Mouse (Mus musculus): ENCODE results near the gene Tnpo2. TPM values are rescaled to one million over a fixed set of nuclear protein-coding genes. Genes with fewer than 3 reads are reported as not detected.

The Tnpo2 gene
- polyA plus RNA-seq, 1 experiment, result 52.0 TPM

DNA sequence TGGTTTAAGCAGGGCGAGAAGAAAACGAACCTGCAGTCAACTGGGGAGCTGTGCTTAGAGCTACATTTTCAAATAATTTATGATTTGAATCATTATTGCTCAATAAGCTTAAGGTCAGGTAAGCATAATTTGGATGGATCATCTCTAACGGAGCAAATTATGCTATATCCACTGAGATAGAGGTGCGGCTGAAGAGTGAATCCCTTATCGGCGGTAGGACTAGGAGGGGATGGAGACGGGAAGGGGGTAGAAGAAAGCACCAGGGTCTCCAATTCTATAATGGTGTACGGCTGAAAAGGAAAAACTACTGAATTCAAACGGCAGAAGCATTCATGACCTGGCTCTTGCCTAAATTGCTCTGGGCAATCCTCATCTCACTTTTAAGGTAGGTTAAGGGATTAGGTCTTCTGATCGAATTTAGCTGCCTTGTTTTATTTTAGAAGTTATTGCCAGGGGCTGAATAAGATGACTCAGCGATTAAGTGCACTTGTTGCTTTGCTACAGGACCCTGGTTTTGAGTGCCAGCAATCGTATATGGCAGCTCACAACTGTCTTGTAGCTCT lies 1.5 kb upstream of the Tnpo2 start:
- H3K79me3 ChIP-seq (ENCODE audit: low read depth), result peaks cover 54% of the 10 kb centered on the region
- H3K27me3 ChIP-seq (ENCODE audit: control insufficient read depth, insufficient read depth, insufficient read length), result no peaks in the 10 kb centered on the region
- peak overlapping the region; percentile 39 for H3ac ChIP-seq (ENCODE audit: control insufficient read depth, insufficient read length, low read depth)
- peaks cover 44% of the 10 kb centered on the region for H3K36me3 ChIP-seq (ENCODE audit: control insufficient read depth, insufficient read depth)
- peaks cover 80% of the 10 kb centered on the region for H3K79me2 ChIP-seq (ENCODE audit: control insufficient read depth, insufficient read depth)
- TF ChIP-seq MYOG (IDR thresholded peaks at IDR 0.05; ENCODE audit: control insufficient read depth, extremely low read depth, insufficient read length) (no peak), MYOD1 (IDR thresholded peaks at IDR 0.05; ENCODE audit: control insufficient read depth, insufficient read length, low read depth) (no peak), FOSL1 (IDR thresholded peaks at IDR 0.05; ENCODE audit: insufficient read depth, low read length, poor library complexity, severe bottlenecking) (no peak), CEBPB (IDR thresholded peaks at IDR 0.05; ENCODE audit: low read depth) (no peak), USF1 (IDR thresholded peaks at IDR 0.05; ENCODE audit: low read depth) (no peak), MAX (IDR thresholded peaks at IDR 0.05) (no peak), CTCF (IDR thresholded peaks at IDR 0.05; ENCODE audit: control insufficient read depth, insufficient read depth, insufficient read length) (no peak)
- no peak overlapping the region for H3K4me3 ChIP-seq (ENCODE audit: insufficient read depth, poor library complexity, severe bottlenecking)

DNA sequence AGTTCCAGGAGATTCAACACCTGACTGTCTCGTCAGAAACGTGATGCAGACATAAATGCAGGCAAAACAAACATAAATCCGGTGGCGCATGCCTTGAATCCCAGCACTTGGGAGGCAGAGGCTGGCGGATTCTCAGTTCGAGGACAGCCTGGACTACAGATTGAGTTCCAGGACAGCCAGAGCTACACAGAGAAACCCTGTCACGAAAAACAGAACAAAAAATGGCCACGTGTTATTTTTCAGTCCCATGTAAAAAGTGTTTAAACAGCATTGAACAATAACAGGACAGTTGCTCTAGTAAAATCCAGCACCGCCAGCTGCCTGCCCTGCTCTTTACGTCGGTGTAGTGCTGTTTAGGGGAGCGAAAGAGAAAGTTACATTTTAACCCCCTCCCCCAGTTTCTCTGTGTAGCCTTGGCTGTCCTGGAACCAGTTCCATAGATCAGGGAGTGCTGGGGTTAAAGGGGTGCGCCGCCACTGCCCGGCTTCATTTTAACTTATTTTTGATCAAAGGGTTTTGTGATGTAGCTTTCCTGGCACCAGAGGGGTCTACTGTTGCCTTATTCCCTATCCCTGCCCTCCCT lies 896 bp upstream of the Tnpo2 start:
- peaks cover 54% of the 10 kb centered on the region for H3K79me3 ChIP-seq (ENCODE audit: low read depth)
- TF ChIP-seq MYOD1 (IDR thresholded peaks at IDR 0.05; ENCODE audit: control insufficient read depth, insufficient read length, low read depth) (no peak), USF1 (IDR thresholded peaks at IDR 0.05; ENCODE audit: low read depth) (no peak), MAX (IDR thresholded peaks at IDR 0.05) (no peak), FOSL1 (IDR thresholded peaks at IDR 0.05; ENCODE audit: insufficient read depth, low read length, poor library complexity, severe bottlenecking) (no peak), MYOG (IDR thresholded peaks at IDR 0.05; ENCODE audit: control insufficient read depth, extremely low read depth, insufficient read length) (no peak), CTCF (IDR thresholded peaks at IDR 0.05; ENCODE audit: control insufficient read depth, insufficient read depth, insufficient read length) (no peak), CEBPB (IDR thresholded peaks at IDR 0.05; ENCODE audit: low read depth) (no peak)
- peak overlapping the region; percentile 79 for H3K4me3 ChIP-seq (ENCODE audit: insufficient read depth, poor library complexity, severe bottlenecking)
- no peaks in the 10 kb centered on the region for H3K27me3 ChIP-seq (ENCODE audit: control insufficient read depth, insufficient read depth, insufficient read length)
- peaks cover 80% of the 10 kb centered on the region for H3K79me2 ChIP-seq (ENCODE audit: control insufficient read depth, insufficient read depth)
- H3K36me3 ChIP-seq (ENCODE audit: control insufficient read depth, insufficient read depth), result peaks cover 44% of the 10 kb centered on the region
- peak overlapping the region; percentile 85 for H3ac ChIP-seq (ENCODE audit: control insufficient read depth, insufficient read length, low read depth)

DNA sequence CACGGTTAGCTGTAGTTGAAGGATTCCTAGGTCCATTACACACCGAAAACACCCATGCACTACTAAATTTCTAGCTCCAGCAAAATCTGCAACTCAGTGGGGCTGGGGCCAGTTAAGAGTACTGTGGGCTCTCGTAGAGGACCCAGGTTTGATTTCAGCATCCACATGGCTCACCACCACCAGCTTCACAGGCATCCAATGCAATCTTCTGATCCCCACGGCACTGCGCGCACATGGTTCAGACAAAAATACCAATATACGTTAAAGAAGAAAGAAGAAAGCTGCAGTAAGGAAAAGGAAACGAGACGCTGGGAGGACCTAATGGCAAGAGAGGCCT lies 366 bp upstream of the Tnpo2 start:
- H3K27me3 ChIP-seq (ENCODE audit: control insufficient read depth, insufficient read depth, insufficient read length), result no peaks in the 10 kb centered on the region
- peaks cover 80% of the 10 kb centered on the region for H3K79me2 ChIP-seq (ENCODE audit: control insufficient read depth, insufficient read depth)
- peaks cover 46% of the 10 kb centered on the region for H3K36me3 ChIP-seq (ENCODE audit: control insufficient read depth, insufficient read depth)
- H3ac ChIP-seq (ENCODE audit: control insufficient read depth, insufficient read length, low read depth), result peak overlapping the region; percentile 85
- no peak for TF ChIP-seq MYOG (IDR thresholded peaks at IDR 0.05; ENCODE audit: control insufficient read depth, extremely low read depth, insufficient read length)
- TF ChIP-seq MYOD1 (IDR thresholded peaks at IDR 0.05; ENCODE audit: control insufficient read depth, insufficient read length, low read depth), result no peak
- no peak for TF ChIP-seq USF1 (IDR thresholded peaks at IDR 0.05; ENCODE audit: low read depth)
- no peak for TF ChIP-seq CEBPB (IDR thresholded peaks at IDR 0.05; ENCODE audit: low read depth)
- no peak for TF ChIP-seq MAX (IDR thresholded peaks at IDR 0.05)
- TF ChIP-seq FOSL1 (IDR thresholded peaks at IDR 0.05; ENCODE audit: insufficient read depth, low read length, poor library complexity, severe bottlenecking), result no peak
- no peak for TF ChIP-seq CTCF (IDR thresholded peaks at IDR 0.05; ENCODE audit: control insufficient read depth, insufficient read depth, insufficient read length)
- H3K4me3 ChIP-seq (ENCODE audit: insufficient read depth, poor library complexity, severe bottlenecking), result peak overlapping the region; percentile 79
- peaks cover 56% of the 10 kb centered on the region for H3K79me3 ChIP-seq (ENCODE audit: low read depth)

DNA sequence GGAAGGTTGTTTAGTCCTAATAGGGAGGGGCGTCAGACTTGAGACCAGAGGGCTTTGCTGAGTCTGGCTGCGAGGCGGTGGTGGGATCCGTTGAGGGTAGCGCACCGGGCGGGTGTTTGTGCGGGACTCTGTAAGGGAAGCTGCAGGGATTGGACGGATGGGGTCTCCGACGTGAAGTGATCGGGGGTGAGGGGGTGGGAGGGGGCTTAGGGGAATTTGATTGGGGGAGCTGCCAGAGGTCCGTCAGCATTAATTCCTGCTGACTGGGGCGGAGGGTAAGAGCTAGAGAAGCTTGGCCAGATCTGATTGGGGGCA lies 608 bp downstream of the Tnpo2 start:
- peaks cover 54% of the 10 kb centered on the region for H3K79me3 ChIP-seq (ENCODE audit: low read depth)
- no peaks in the 10 kb centered on the region for H3K27me3 ChIP-seq (ENCODE audit: control insufficient read depth, insufficient read depth, insufficient read length)
- H3K4me3 ChIP-seq (ENCODE audit: insufficient read depth, poor library complexity, severe bottlenecking), result peak overlapping the region; percentile 79
- peak overlapping the region; percentile 74 for H3ac ChIP-seq (ENCODE audit: control insufficient read depth, insufficient read length, low read depth)
- TF ChIP-seq CEBPB (IDR thresholded peaks at IDR 0.05; ENCODE audit: low read depth), result no peak
- TF ChIP-seq CTCF (IDR thresholded peaks at IDR 0.05; ENCODE audit: control insufficient read depth, insufficient read depth, insufficient read length), result no peak
- no peak for TF ChIP-seq MYOG (IDR thresholded peaks at IDR 0.05; ENCODE audit: control insufficient read depth, extremely low read depth, insufficient read length)
- no peak for TF ChIP-seq USF1 (IDR thresholded peaks at IDR 0.05; ENCODE audit: low read depth)
- TF ChIP-seq FOSL1 (IDR thresholded peaks at IDR 0.05; ENCODE audit: insufficient read depth, low read length, poor library complexity, severe bottlenecking), result no peak
- TF ChIP-seq MYOD1 (IDR thresholded peaks at IDR 0.05; ENCODE audit: control insufficient read depth, insufficient read length, low read depth), result no peak
- no peak for TF ChIP-seq MAX (IDR thresholded peaks at IDR 0.05)
- H3K36me3 ChIP-seq (ENCODE audit: control insufficient read depth, insufficient read depth), result peaks cover 46% of the 10 kb centered on the region
- peaks cover 80% of the 10 kb centered on the region for H3K79me2 ChIP-seq (ENCODE audit: control insufficient read depth, insufficient read depth)

DNA sequence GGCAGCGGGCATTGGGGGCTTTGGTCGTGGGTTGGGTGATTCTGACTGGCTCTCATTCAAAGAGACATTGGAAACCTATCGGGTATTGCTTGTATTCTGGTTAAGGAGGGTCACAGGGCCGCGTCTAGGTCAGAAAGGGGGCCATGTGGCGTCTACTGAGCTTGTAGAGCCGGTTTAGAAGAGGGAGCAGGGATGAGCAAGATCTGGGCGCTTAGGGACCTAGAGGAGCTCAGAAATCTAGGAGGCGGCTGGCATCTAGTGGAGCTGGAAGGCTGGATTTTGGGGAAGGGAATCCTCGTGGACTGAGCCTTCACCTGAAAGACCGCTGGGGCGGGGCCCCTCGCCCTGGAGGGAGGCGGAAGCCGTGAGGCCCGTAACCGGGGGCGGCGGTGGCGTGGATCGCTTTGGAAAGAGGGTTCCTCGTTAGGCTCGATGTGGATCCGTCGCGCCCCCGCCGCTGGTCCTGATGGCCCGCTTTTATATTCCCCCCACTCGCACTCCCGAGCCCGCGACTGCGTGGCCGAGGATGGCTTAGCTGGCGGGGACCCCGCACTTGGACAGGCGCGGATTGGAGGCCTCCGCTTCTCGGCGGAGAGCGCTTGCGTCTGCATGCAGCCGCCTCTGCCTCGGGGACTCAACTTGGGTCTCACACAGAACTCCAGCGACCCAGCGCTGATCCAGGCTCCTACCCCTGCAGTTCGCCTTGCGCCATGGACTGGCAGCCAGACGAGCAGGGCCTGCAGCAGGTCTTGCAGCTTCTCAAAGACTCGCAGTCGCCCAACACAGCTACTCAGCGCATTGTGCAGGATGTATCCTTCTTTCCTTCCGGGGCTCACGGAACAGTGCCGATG lies 1.2 kb downstream of the Tnpo2 start:
- Histone ChIP-seq H3ac (ENCODE audit: control insufficient read depth, insufficient read length, low read depth) (peak overlapping the region; percentile 74), H3K36me3 (ENCODE audit: control insufficient read depth, insufficient read depth) (peaks cover 42% of the 10 kb centered on the region), H3K79me2 (ENCODE audit: control insufficient read depth, insufficient read depth) (peaks cover 80% of the 10 kb centered on the region), H3K4me3 (ENCODE audit: insufficient read depth, poor library complexity, severe bottlenecking) (peak overlapping the region; percentile 79), H3K27me3 (ENCODE audit: control insufficient read depth, insufficient read depth, insufficient read length) (no peaks in the 10 kb centered on the region), H3K79me3 (ENCODE audit: low read depth) (peaks cover 56% of the 10 kb centered on the region)
- TF ChIP-seq MAX (IDR thresholded peaks at IDR 0.05) (no peak), FOSL1 (IDR thresholded peaks at IDR 0.05; ENCODE audit: insufficient read depth, low read length, poor library complexity, severe bottlenecking) (no peak), MYOG (IDR thresholded peaks at IDR 0.05; ENCODE audit: control insufficient read depth, extremely low read depth, insufficient read length) (no peak), MYOD1 (IDR thresholded peaks at IDR 0.05; ENCODE audit: control insufficient read depth, insufficient read length, low read depth) (no peak), CEBPB (IDR thresholded peaks at IDR 0.05; ENCODE audit: low read depth) (no peak), USF1 (IDR thresholded peaks at IDR 0.05; ENCODE audit: low read depth) (no peak), CTCF (IDR thresholded peaks at IDR 0.05; ENCODE audit: control insufficient read depth, insufficient read depth, insufficient read length) (no peak)

Measured in C2C12 (cell line).